Mouse (Mus musculus) MEL (cell line): ENCODE measurements around the gene Krt25. TPM values are rescaled to one million over a fixed set of nuclear protein-coding genes. Genes with fewer than 3 reads are reported as not detected.

Experiments
- DNase-seq: peaks from one replicate; pipeline ENCODE4 v3.0.0; 2011; ENCODE audit warnings: low read depth, low spot score
- H3K27ac ChIP-seq: 2 replicates; pipeline ENCODE4 v1.5.1; 2012; ENCODE audit warnings: low read depth, mild to moderate bottlenecking, control low read depth, low read length, moderate library complexity; ENCODE audit not compliant: control insufficient read depth
- H3K27me3 ChIP-seq, 2 experiments: fragments of 150-350 bp in 1 of 2; sonication (generic) in 1 of 2; 2 replicates each; pipeline ENCODE4 v1.6.1; 2012; ENCODE audit warnings: low read length in 2 of 2, mild to moderate bottlenecking in 2 of 2, improper control_type of control experiment in 1 of 2, moderate library complexity in 1 of 2; ENCODE audit not compliant: insufficient read depth in 2 of 2, control insufficient read depth in 1 of 2
- H3K36me3 ChIP-seq, 2 experiments: 2 replicates each; pipeline ENCODE4 v1.6.1; 2012 to 2014; ENCODE audit warnings: low read length in 2 of 2, improper control_type of control experiment in 1 of 2, inconsistent platforms in 1 of 2, mild to moderate bottlenecking in 1 of 2; ENCODE audit not compliant: insufficient read depth in 2 of 2, control insufficient read depth in 1 of 2
- H3K4me1 ChIP-seq, 2 experiments: fragments of 150-350 bp in 1 of 2; sonication (generic) in 1 of 2; 2 replicates each; pipeline ENCODE4 v1.6.1; 2012; ENCODE audit warnings: low read length in 2 of 2, improper control_type of control experiment in 1 of 2, mild to moderate bottlenecking in 1 of 2; ENCODE audit not compliant: insufficient read depth in 2 of 2, control insufficient read depth in 1 of 2
- H3K4me3 ChIP-seq, 2 experiments: fragments of 150-350 bp in 1 of 2; sonication (generic) in 1 of 2; 2 replicates each; pipeline ENCODE4 v1.5.1; 2012; ENCODE audit warnings: low read depth in 2 of 2, low read length in 2 of 2, mild to moderate bottlenecking in 2 of 2, moderate library complexity in 2 of 2, control low read depth in 1 of 2, improper control_type of control experiment in 1 of 2; ENCODE audit not compliant: control insufficient read depth in 1 of 2, insufficient read depth in 1 of 2
- H3K79me2 ChIP-seq: 2 replicates; pipeline ENCODE4 v1.6.1; 2012; ENCODE audit warnings: mild to moderate bottlenecking, low read length, moderate library complexity; ENCODE audit not compliant: control insufficient read depth, poor library complexity, insufficient read depth
- H3K9ac ChIP-seq: 2 replicates; pipeline ENCODE4 v1.6.1; 2012; ENCODE audit warnings: low read depth, mild to moderate bottlenecking, control low read depth, low read length, moderate library complexity; ENCODE audit not compliant: control insufficient read depth, poor library complexity, severe bottlenecking
- H3K9me3 ChIP-seq: fragments of 150-350 bp; sonication (generic); replicated peaks from 2 replicates; pipeline ENCODE4 v1.6.1; 2012; ENCODE audit warnings: mild to moderate bottlenecking, low read length, improper control_type of control experiment, moderate library complexity; ENCODE audit not compliant: insufficient read depth
- BHLHE40 ChIP-seq: IDR thresholded peaks from 2 replicates; pipeline ENCODE4 v1.6.1; 2012; ENCODE audit warnings: low read depth, mild to moderate bottlenecking, inconsistent platforms, low read length, improper control_type of control experiment, borderline replicate concordance
- CHD2 ChIP-seq: IDR thresholded peaks from 2 replicates; pipeline ENCODE4 v1.6.1; 2011; ENCODE audit warnings: low read length, improper control_type of control experiment
- E2F4 ChIP-seq: IDR thresholded peaks from 2 replicates; pipeline ENCODE4 v1.6.1; 2011; ENCODE audit warnings: low read depth, low read length, improper control_type of control experiment, borderline replicate concordance
- ELF1 ChIP-seq: IDR thresholded peaks from 2 replicates; pipeline ENCODE4 v1.6.1; 2014; ENCODE audit warnings: low read depth, mild to moderate bottlenecking, inconsistent platforms, low read length, improper control_type of control experiment, moderate library complexity
- EP300 ChIP-seq, 2 experiments: IDR thresholded peaks; 2 replicates each; pipeline ENCODE4 v1.6.1; 2011; ENCODE audit warnings: improper control_type of control experiment in 2 of 2, low read length in 2 of 2, low read depth in 1 of 2, mild to moderate bottlenecking in 1 of 2
- GABPA ChIP-seq: IDR thresholded peaks from 2 replicates; pipeline ENCODE4 v1.6.1; 2012; ENCODE audit warnings: low read depth, mild to moderate bottlenecking, inconsistent platforms, low read length, improper control_type of control experiment, moderate library complexity
- HCFC1 ChIP-seq: IDR thresholded peaks from 2 replicates; pipeline ENCODE4 v1.6.1; 2012; ENCODE audit warnings: low read depth, mild to moderate bottlenecking, inconsistent platforms, low read length, improper control_type of control experiment, moderate library complexity
- JUND ChIP-seq: IDR thresholded peaks from 2 replicates; pipeline ENCODE4 v1.6.1; 2011; ENCODE audit warnings: low read depth, mild to moderate bottlenecking, improper control_type of control experiment, low read length
- MAFK ChIP-seq: IDR thresholded peaks from 2 replicates; pipeline ENCODE4 v1.6.1; 2011; ENCODE audit warnings: low read depth, mild to moderate bottlenecking, low read length, improper control_type of control experiment, borderline replicate concordance
- MAZ ChIP-seq: IDR thresholded peaks from 2 replicates; pipeline ENCODE4 v1.6.1; 2012; ENCODE audit warnings: low read depth, mild to moderate bottlenecking, inconsistent platforms, low read length, improper control_type of control experiment
- MEF2A ChIP-seq: IDR thresholded peaks from 2 replicates; pipeline ENCODE4 v1.6.1; 2014; ENCODE audit warnings: low read depth, mild to moderate bottlenecking, inconsistent platforms, low read length, improper control_type of control experiment; ENCODE audit not compliant: poor library complexity, insufficient replicate concordance, severe bottlenecking; ENCODE audit errors: extremely low read depth
- MYB ChIP-seq: IDR thresholded peaks from 2 replicates; pipeline ENCODE4 v1.6.1; 2011; ENCODE audit warnings: mild to moderate bottlenecking, low read depth, low read length, improper control_type of control experiment
- MYC ChIP-seq: IDR thresholded peaks from 2 replicates; pipeline ENCODE4 v1.6.1; 2011; ENCODE audit warnings: low read depth, mild to moderate bottlenecking, low read length, improper control_type of control experiment, moderate library complexity
- NELFE ChIP-seq: IDR thresholded peaks from 2 replicates; pipeline ENCODE4 v1.6.1; 2011; ENCODE audit warnings: low read depth, low read length, improper control_type of control experiment
- RAD21 ChIP-seq: IDR thresholded peaks from 2 replicates; pipeline ENCODE4 v1.6.1; 2011; ENCODE audit warnings: mild to moderate bottlenecking, low read depth, low read length, improper control_type of control experiment
- SIN3A ChIP-seq: IDR thresholded peaks from 2 replicates; pipeline ENCODE4 v1.6.1; 2012; ENCODE audit warnings: low read length, improper control_type of control experiment, inconsistent platforms
- SMC3 ChIP-seq: IDR thresholded peaks from 2 replicates; pipeline ENCODE4 v1.6.1; 2011; ENCODE audit warnings: low read depth, low read length, improper control_type of control experiment
- TBP ChIP-seq: IDR thresholded peaks from 2 replicates; pipeline ENCODE4 v1.8.0; 2011; ENCODE audit warnings: low read depth, low read length, improper control_type of control experiment
- TCF12 ChIP-seq: IDR thresholded peaks from 2 replicates; pipeline ENCODE4 v1.6.1; 2014; ENCODE audit warnings: low read depth, mild to moderate bottlenecking, inconsistent platforms, low read length, improper control_type of control experiment, moderate library complexity
- UBTF ChIP-seq: IDR thresholded peaks from 2 replicates; pipeline ENCODE4 v1.6.1; 2012; ENCODE audit warnings: low read depth, mild to moderate bottlenecking, inconsistent platforms, low read length, improper control_type of control experiment, moderate library complexity, borderline replicate concordance; ENCODE audit not compliant: insufficient read depth
- USF1 ChIP-seq: IDR thresholded peaks from 2 replicates; pipeline ENCODE4 v1.6.1; 2014; ENCODE audit warnings: low read depth, mild to moderate bottlenecking, inconsistent platforms, low read length, improper control_type of control experiment, moderate library complexity
- USF2 ChIP-seq, 2 experiments: IDR thresholded peaks; 2 replicates each; pipeline ENCODE4 v1.6.1; 2011 to 2012; ENCODE audit warnings: improper control_type of control experiment in 2 of 2, low read length in 2 of 2, borderline replicate concordance in 1 of 2, inconsistent platforms in 1 of 2, low read depth in 1 of 2, mild to moderate bottlenecking in 1 of 2; ENCODE audit not compliant: insufficient read depth in 1 of 2
- ZC3H11A ChIP-seq: IDR thresholded peaks from 2 replicates; pipeline ENCODE4 v1.6.1; 2012; ENCODE audit warnings: low read depth, mild to moderate bottlenecking, inconsistent platforms, low read length, improper control_type of control experiment
- ZKSCAN1 ChIP-seq: IDR thresholded peaks from 2 replicates; pipeline ENCODE4 v1.6.1; 2012; ENCODE audit warnings: low read depth, mild to moderate bottlenecking, inconsistent platforms, low read length, improper control_type of control experiment, moderate library complexity
- ZMIZ1 ChIP-seq: IDR thresholded peaks from 2 replicates; pipeline ENCODE4 v1.6.1; 2012; ENCODE audit warnings: low read depth, mild to moderate bottlenecking, inconsistent platforms, low read length, improper control_type of control experiment, moderate library complexity
- polyA plus RNA-seq, 2 experiments: library from polyadenylated mRNA; stranded (reverse) in 1 of 2; unstranded in 1 of 2; fragments of >175 nt in 1 of 2; fragments of >200 nt in 1 of 2; gene quantifications; 2 replicates each; pipeline versions ENCODE4 v1.2.1 to v1.2.4; 2012; ENCODE audit warnings: low replicate concordance in 2 of 2, low read depth in 1 of 2; ENCODE audit not compliant: insufficient read length in 2 of 2, insufficient read depth in 1 of 2, missing spikeins in 1 of 2
- total RNA-seq: library from RNA; depleted of rRNA; stranded (reverse); fragments of 300-350 nt; gene quantifications from 2 replicates; pipeline ENCODE4 v1.2.3, GENCODE M21; 2012

The Krt25 gene
- total and polyA plus RNA-seq, 3 experiments = not detected

- no peak overlapping the region for H3K27ac ChIP-seq
- H3K79me2 ChIP-seq = no peaks in the 10 kb centered on the region
- H3K9me3 ChIP-seq = no peaks in the 10 kb centered on the region
- no peaks in the 10 kb centered on the region for H3K4me1 ChIP-seq
- H3K36me3 ChIP-seq = no peaks in the 10 kb centered on the region
- no peak overlapping the region for H3K9ac ChIP-seq
- DNase-seq = no peak
- peaks cover 10 to 14% of the 10 kb centered on the region in 2 experiments for H3K27me3 ChIP-seq
- H3K4me3 ChIP-seq = no peak overlapping the region
- TF ChIP-seq MYB = no peak
- no peak for TF ChIP-seq MYC
- no peak for TF ChIP-seq MAZ
- no peak for TF ChIP-seq E2F4
- TF ChIP-seq SMC3 = no peak
- no peak for TF ChIP-seq RAD21
- TF ChIP-seq MEF2A = no peak
- TF ChIP-seq ELF1 = no peak
- TF ChIP-seq NELFE = no peak
- TF ChIP-seq, all 39 proteins: peak for 0
Observed at GRCm38 (mm10) chr11:99316543-99316942, 6.2 kb downstream of the Krt25 start.

- TF ChIP-seq ELF1 = no peak
- TF ChIP-seq MYB = no peak
- TF ChIP-seq E2F4 = no peak
- no peak for TF ChIP-seq MYC
- TF ChIP-seq ZC3H11A = no peak
- no peak for TF ChIP-seq SIN3A
- no peak for TF ChIP-seq CHD2
- no peak for TF ChIP-seq USF2 (IDR thresholded peaks at IDR 0.05; ENCODE audit: borderline replicate concordance in 1 of 2, insufficient read depth in 1 of 2, low read depth in 1 of 2, low read length in 2 of 2)
- no peak for TF ChIP-seq ZMIZ1
- TF ChIP-seq ZKSCAN1 = no peak
- TF ChIP-seq EP300 (IDR thresholded peaks at IDR 0.05; ENCODE audit: low read depth in 1 of 2, low read length in 2 of 2) = no peak
- no peak for TF ChIP-seq JUND
- no peak for TF ChIP-seq MAFK
- TF ChIP-seq BHLHE40 = no peak
- TF ChIP-seq UBTF = no peak
- TF ChIP-seq TBP = no peak
- TF ChIP-seq GABPA = no peak
- no peak for TF ChIP-seq USF1
- no peak for TF ChIP-seq HCFC1
- no peak for TF ChIP-seq TCF12
- H3K9ac ChIP-seq = no peak overlapping the region
- H3K27me3 ChIP-seq = peaks cover 10 to 14% of the 10 kb centered on the region in 2 experiments
- H3K4me1 ChIP-seq = no peaks in the 10 kb centered on the region
- no peak for DNase-seq
- no peaks in the 10 kb centered on the region for H3K36me3 ChIP-seq
- H3K79me2 ChIP-seq = no peaks in the 10 kb centered on the region
- no peak overlapping the region for H3K4me3 ChIP-seq
- H3K9me3 ChIP-seq = no peaks in the 10 kb centered on the region
- H3K27ac ChIP-seq = no peak overlapping the region
Observed at GRCm38 (mm10) chr11:99314594-99314993, 8.2 kb downstream of the Krt25 start.
